Mouse (Mus musculus) ovary, postnatal 10 days (tissue): ENCODE data around the gene Prdm2.

Source experiments
- DNase-seq: peaks from one replicate; pipeline ENCODE4 v3.0.0; 2022; ENCODE audit warnings: low spot score

Prdm2 gene

DNA sequence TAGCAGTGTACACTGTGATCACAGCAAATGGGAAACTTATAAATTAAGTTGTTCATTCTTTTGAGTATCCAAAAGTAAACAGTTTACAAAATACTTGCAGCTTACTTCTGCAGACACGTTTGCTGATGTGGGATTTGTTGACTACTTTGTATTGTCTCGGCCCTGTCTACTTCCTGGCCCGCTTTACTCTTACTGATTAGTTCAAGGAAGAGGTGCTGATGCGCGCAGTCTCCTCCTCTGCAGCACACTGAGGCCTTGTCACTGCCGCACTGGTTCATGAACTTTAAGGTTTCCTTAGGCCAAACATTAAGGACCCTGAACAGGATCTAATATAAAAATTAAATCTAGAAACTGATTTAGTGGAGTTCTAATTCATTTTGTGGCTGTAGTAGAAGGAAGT lies 58.2 kb downstream of the Prdm2 start:
- DNase-seq: no peak

GRCm38 (mm10) chr4:143152634-143153033 lies 60.2 kb downstream of the Prdm2 start:
- DNase-seq: no peak

DNA sequence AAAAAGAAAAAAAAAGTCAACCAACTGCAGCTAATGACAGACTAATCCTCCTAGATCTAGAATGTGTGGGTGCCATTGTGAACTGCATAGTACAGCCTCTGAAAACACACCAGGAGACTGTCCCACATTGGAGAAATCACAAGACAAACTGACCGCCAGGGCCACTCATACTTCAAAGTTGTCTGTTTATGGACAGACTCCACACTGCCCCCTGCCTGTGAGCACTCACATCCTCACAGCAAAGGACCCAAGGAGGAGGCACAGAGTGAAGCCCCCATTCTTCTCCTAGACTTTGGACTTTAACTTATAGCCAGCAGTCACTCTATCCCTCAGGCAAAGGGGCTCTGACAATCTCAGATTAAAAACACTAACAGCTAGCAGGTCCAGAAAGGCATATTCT lies 61.5 kb downstream of the Prdm2 start:
- no peak for DNase-seq

DNA sequence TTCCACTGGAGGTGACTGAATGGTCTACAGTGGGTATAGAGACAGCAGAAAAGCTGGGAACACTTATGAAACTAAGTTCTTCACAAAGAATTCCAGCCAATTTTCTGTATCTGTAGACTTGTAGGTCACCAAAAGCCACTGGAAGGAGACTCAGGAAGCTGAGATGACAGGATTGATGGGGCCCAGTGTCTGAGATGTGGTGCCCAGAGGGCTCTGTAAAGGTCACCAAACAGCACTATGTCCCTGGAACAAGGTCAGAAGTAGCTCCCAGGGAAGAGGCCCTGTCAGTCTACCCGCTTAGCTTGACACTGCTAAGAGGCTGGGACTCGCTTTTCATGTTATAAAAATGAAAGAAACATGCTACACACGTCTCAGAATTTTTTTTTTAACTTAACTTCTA lies 65.1 kb downstream of the Prdm2 start:
- DNase-seq: no peak

DNA sequence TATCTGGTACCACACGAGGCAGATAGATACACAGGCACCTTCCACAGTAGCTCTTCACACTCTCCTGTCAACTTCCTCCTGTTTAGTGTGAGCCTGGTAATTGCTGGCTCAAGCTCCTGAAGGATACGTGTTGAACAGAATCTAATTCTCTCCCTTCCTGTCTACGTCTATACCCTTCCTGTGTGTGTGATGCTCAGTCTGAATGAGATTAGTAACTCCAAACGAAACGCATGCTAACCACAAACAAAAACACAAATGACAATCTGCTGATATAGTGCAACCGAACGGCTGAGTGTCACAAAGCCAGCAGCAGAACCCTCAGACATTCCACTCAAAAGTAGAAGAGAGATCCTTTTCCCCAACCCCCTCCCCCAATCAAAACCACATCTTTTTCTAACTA lies 69.2 kb downstream of the Prdm2 start:
- DNase-seq: no peak

DNA sequence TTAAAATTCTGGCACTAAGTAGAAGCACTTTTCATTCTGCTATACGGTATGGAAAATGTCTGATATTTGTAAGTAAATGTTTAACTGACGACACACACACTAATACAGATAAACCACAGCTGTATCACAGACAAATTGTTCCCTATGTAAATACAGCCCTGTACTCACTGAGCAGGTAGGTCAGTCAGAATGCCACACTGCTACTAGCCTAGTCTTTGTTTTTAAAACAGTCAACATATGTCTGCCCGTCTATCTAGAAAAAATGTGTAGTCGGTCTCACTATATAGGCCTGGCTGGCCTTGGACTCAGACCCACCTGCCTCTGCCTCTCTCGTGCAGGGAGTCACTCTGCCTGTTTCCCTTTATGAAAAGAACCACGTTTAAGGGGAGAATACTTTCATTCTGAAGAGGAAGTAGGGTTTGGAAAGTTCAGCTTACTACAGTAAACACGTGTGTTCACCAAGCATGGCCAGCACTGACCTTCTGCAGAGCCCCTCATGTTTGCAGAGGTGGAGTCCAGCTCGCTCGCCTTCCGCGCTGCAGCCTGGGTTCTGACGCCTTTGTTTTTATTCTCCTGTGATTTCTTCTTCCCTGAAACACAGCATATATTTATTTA lies 71.0 kb downstream of the Prdm2 start:
- DNase-seq: no peak

DNA sequence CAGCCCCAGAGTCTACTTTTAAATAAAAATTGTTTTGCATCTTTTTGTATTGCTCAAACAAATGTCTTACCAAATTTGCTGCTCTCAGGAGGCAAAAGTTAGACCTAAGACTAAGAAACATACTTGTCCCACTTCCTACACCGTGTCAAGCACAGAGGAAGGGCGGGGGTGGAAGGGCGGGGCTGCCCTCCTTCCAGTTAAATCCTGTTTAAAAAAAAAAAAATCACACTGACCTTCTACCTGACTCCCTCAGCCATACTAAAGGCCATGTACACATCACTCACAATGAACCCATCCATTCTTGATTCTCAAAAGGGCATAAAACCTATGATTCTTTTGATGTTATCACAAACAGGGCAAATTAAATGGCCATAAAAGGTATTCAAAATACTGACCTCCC lies 71.9 kb downstream of the Prdm2 start:
- no peak for DNase-seq

GRCm38 (mm10) chr4:143132433-143132832 lies 80.4 kb downstream of the Prdm2 start:
- no peak for DNase-seq

DNA sequence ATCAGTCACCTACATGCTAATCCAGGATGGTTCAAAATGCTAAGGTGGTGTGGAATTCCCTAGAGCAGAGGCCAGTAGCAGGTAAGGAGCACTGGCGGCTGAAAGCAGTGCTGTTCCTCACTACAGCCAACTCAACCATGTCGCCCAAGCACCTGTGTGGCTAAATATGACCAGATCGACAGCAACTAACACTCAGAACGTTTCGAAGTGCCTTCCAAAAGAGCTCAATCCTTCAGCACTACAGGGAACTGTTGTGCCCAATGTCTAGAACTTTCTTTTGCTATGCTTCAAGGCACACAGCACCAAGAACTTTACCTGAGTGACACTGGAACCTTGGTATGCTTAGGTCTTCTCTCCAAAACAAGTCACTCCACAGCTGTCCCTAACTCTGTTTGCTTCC lies 82.4 kb downstream of the Prdm2 start:
- no peak for DNase-seq

DNA sequence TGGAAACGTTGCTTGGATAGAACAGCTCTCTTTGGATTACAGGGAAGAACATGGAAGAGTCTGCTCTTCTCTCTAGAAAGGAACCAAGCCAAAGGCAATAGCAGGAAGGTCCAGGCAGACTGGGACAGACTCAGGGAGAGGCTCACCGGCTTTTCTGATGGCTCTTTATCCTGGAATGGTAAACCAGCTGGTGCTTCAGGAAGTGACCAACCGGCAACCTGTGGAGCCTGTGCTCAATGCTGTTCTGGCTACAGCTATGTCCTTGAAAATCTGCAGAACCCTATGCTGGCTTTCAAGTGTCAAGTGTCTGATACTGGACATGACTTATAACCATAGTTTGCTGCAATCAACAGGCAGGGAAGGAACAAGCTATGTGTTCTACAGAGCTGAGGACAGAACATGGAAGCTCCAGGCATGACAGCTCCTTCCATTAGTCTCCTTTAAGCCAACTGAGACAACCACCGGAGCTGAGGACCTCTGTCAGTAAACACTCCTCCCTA lies 83.5 kb downstream of the Prdm2 start:
- no peak for DNase-seq

DNA sequence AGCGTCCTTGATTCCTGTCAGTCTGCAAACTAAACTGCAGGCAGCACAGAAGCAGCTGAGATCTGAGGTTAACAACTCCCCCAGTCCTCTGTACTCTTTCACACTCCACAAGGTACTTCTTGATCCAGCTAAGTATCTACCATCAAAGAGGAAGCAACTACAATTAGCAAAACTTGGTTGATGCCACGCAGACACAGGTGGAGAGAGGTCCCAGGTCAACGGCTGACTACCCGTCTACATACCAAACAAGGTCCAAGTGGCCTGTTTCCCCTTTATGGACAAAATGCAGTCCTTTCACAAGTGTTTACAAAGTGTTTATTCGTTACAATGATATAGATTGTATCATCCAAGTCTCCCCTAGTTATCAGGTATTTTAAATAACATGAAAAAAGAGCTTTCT lies 85.6 kb downstream of the Prdm2 start:
- DNase-seq: no peak

DNA sequence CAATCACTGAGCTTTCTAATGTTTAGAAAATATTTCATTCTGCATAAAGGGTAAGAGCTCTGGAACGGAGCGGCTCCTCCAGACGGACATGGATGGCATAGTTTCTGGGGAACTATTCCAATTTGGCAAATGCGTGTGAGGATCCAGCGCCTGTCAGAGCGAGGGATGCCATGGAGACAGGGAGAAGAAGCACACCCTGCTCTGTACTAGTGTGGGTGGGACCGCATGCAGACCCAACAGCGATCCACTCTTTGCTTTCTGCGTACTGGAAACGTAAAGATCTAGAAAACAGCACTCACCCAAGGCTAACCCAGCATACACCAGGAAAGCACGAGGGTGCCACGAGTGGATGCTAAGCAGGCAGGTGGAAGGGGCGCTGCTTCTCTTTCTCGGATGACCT lies 86.3 kb downstream of the Prdm2 start:
- DNase-seq: no peak

GRCm38 (mm10) chr4:143125290-143125689 lies 87.5 kb downstream of the Prdm2 start:
- DNase-seq: no peak

DNA sequence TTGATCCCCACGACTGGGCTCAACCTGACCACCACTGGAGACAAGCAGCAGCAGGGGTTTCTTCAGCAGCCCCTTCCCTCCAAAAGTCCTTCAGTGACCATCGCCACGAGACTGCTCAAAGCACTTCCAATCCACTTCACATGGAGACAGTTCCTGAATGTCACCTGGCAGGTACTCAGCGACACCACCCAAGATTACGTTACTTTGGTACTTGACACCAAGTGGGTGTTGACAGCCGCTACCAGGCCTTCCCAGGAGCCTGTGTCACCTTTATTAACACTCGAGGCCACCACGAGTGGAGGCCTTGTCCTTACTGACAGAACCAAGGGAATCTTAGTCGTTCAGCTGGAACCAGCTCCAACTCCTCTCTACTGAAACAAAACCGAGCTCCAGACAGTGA lies 89.8 kb downstream of the Prdm2 start:
- no peak for DNase-seq

- DNase-seq: no peak
Measured at GRCm38 (mm10) chr4:143121174-143121573, 91.6 kb downstream of the Prdm2 start.

- DNase-seq: no peak
Measured at GRCm38 (mm10) chr4:143120008-143120407, 92.8 kb downstream of the Prdm2 start.

GRCm38 (mm10) chr4:143118843-143119242 lies 94.0 kb downstream of the Prdm2 start:
- DNase-seq: peak; percentile 16

DNA sequence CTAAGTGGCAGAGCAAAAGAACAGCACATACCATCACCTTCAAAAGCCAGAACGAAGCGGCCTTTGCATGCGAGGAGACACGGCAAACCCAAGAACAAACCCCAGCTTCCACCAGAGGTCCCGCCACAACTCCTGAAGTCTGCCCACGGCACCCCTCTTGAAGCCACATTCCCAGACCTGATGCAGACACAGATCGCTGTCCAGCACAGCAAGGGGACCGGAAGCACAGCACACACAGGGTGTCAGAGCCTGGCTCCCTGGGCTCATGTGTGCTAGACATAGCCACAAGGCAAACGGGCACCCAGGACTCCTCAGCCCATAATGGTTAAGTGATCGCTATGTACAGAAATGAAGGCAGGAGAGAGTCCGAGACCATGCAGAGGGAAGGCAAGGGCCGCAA lies 96.9 kb downstream of the Prdm2 start:
- no peak for DNase-seq

DNA sequence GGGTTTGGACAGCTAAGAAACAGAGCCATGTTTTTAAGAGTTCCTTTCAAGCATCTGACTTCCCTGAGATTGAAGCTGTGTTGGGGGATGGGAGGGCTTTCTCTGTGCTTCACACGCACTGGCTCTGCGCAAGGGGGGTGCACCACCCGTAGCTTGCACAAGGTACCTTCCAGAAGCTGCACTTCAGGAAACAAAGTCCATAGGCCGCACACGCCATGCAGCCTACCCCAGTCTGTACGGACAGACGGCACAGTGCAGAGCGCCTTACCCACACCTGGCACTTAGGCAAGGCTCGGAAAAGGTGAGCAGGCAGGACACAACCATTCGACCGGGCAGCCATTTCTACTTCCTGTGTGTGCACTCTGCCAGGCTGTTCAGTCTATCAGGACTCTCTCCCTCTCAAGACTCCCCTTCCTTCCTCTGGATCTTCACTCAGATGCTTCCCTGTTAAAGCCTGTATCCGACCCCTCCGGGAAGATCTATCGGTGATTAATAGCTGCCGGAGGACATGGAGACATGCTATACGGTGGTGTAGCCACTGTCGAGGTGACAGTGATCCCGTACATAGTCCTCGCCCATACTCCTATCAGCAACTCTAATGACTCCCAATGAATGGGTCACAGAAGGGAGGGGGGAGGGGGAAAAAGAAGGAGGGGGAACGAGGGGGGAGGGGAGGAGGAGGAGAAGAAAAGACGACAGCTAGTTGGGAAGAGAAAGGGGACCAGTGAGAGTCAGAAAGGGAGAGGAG lies 98.4 kb downstream of the Prdm2 start:
- no peak for DNase-seq

GRCm38 (mm10) chr4:143112985-143113384 lies 99.8 kb downstream of the Prdm2 start:
- DNase-seq: peak; percentile 19

DNA sequence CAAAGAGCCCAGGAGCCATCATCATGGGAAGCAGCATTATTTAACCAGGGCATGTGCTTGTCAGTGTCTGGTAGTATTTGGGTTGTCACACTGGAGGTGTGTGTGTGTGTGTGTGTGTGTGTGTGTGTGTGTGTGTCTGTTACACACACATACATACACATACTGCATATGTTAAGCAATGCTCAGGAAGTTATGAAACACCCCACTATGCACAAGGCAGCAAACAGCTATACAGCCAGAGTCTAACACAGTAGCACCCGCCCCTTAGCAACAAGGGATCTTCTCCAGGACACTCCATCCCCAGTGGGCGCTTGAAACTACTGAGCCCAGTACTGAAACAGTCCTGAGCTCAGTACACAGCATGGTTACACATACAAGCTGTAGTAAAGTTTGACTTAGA lies 100.4 kb downstream of the Prdm2 start:
- DNase-seq: no peak

GRCm38 (mm10) chr4:143111872-143112271 lies 100.9 kb downstream of the Prdm2 start:
- DNase-seq: no peak

DNA sequence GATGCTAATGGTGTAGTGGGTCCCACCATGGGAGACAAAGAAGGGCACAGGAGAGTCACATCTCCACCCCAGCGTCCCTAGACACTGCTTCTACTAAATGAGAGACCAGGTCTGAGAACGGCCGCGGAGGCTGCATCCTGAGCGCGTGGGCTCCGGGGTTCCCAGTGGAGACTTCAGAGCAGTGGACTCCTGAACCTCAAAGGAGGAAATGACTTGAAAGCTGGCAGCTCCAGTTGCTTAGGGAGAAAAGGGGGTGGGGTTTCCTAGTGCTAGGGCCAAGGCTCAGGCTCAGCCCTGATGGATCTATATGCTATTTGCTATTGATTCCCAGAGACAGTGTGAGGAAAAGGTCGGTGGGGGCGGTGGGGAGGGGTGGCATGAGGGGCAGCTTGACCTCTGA lies 104.2 kb downstream of the Prdm2 start:
- no peak for DNase-seq

DNA sequence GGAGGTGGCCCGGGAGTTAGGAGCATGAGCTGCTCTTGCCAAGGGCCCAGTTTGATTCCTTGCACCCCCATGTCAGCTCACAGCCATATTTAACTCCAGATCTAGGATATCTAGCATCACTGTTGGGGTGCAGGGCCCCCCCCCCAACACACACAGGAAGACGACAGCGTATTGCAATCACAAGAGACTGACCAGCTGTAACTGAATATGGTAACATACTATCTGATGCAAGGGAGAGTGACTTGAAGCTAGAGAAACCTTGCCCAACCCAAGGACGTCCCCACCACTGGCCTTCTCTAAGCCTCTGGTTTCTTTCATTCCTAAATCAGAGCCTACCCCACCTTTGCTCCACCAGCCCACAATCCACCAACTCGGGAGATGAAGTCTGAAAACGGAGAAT lies 105.8 kb downstream of the Prdm2 start:
- no peak for DNase-seq
